Mouse (Mus musculus): ENCODE data around the gene Usp7. TPM values are rescaled to one million over a fixed set of nuclear protein-coding genes. Genes with fewer than 3 reads are reported as not detected.

Usp7 gene
- polyA plus RNA-seq, 1 experiment: not detected

- WGBS: 7% methylated on average over 3 of the region's 3 CpGs
- no peaks in the 10 kb centered on the region for H3K4me1 ChIP-seq (ENCODE audit: control insufficient read depth, insufficient read depth, low read length)
- TF ChIP-seq CTCF (IDR thresholded peaks at IDR 0.05; ENCODE audit: insufficient read depth, low read depth, low read length): no peak
- TF ChIP-seq POLR2A (IDR thresholded peaks at IDR 0.05; ENCODE audit: insufficient read depth, low read depth, low read length): no peak
- no peak overlapping the region for H3K27ac ChIP-seq (ENCODE audit: insufficient read depth, low read depth, low read length)
- H3K4me3 ChIP-seq (ENCODE audit: insufficient read depth, low read depth, low read length): no peak overlapping the region
Observed at GRCm38 (mm10) chr16:8794952-8795351, 2.8 kb upstream of the Usp7 start.

DNA sequence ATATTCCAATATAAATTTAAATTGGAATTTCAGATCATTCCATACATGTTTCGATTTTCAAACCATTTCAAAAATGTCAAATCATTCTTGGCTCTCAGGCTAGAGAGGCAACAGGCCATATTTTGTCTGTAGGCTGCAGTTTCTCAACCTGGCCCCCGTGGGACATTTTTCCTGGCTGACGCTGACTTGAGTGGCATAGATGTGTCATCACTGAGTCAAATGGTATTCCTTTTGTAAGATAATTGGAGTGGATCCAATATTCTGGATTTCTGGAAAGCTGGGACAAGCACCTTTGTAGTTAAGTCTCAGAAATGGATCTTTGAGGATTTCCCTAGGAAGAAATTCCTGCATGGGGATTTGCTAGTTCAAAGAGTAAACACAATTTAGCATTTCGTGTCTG, 1.2 kb downstream of the Usp7 start:
- TF ChIP-seq POLR2A (IDR thresholded peaks at IDR 0.05; ENCODE audit: insufficient read depth, low read depth, low read length) (no peak), CTCF (IDR thresholded peaks at IDR 0.05; ENCODE audit: insufficient read depth, low read depth, low read length) (no peak)
- Histone ChIP-seq H3K4me3 (ENCODE audit: insufficient read depth, low read depth, low read length) (no peak overlapping the region), H3K4me1 (ENCODE audit: control insufficient read depth, insufficient read depth, low read length) (peaks cover 3% of the 10 kb centered on the region; the same call in 1 of the 2 replicates), H3K27ac (ENCODE audit: insufficient read depth, low read depth, low read length) (no peak overlapping the region)
- WGBS: 96% methylated on average over 4 of the region's 4 CpGs

DNA sequence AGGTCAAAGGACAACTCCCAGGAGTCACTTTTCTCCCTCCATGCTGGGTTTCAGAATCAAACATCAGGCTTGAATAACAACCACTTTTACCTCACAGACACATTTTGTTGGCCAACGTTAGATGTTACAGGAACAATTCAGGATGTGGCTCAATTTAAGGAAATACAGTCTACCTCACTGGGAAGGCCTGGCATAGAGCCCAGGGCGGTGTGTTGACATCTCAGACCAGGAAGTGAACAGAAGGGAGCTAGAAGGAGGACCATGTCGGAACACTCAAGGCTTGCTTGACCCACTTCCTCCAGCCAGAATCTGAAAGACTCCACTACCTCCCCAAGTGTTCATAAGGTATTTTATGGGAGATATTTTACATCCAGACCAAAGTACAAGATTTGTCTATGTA, 7.4 kb downstream of the Usp7 start:
- no peak for TF ChIP-seq POLR2A (IDR thresholded peaks at IDR 0.05; ENCODE audit: insufficient read depth, low read depth, low read length)
- Histone ChIP-seq H3K4me1 (ENCODE audit: control insufficient read depth, insufficient read depth, low read length) (peaks cover 3% of the 10 kb centered on the region; the same call in 1 of the 2 replicates), H3K4me3 (ENCODE audit: insufficient read depth, low read depth, low read length) (no peak overlapping the region), H3K27ac (ENCODE audit: insufficient read depth, low read depth, low read length) (no peak overlapping the region)
- WGBS: 71% methylated on average over 3 of the region's 3 CpGs

- no peak for TF ChIP-seq POLR2A (IDR thresholded peaks at IDR 0.05; ENCODE audit: insufficient read depth, low read depth, low read length)
- WGBS: 87% methylated on average over 16 of the region's 16 CpGs
- Histone ChIP-seq H3K4me1 (ENCODE audit: control insufficient read depth, insufficient read depth, low read length) (no peaks in the 10 kb centered on the region), H3K4me3 (ENCODE audit: insufficient read depth, low read depth, low read length) (no peak overlapping the region), H3K27ac (ENCODE audit: insufficient read depth, low read depth, low read length) (no peak overlapping the region)
Observed at GRCm38 (mm10) chr16:8783198-8783913, 8.8 kb downstream of the Usp7 start.

- Histone ChIP-seq H3K4me1 (ENCODE audit: control insufficient read depth, insufficient read depth, low read length) (no peaks in the 10 kb centered on the region), H3K27ac (ENCODE audit: insufficient read depth, low read depth, low read length) (no peak overlapping the region), H3K4me3 (ENCODE audit: insufficient read depth, low read depth, low read length) (no peak overlapping the region)
- 93% methylated on average over 2 of the region's 2 CpGs for WGBS
- no peak for TF ChIP-seq POLR2A (IDR thresholded peaks at IDR 0.05; ENCODE audit: insufficient read depth, low read depth, low read length)
- TF ChIP-seq CTCF (IDR thresholded peaks at IDR 0.05; ENCODE audit: insufficient read depth, low read depth, low read length): no peak
Observed at GRCm38 (mm10) chr16:8781660-8782059, 10.4 kb downstream of the Usp7 start.

DNA sequence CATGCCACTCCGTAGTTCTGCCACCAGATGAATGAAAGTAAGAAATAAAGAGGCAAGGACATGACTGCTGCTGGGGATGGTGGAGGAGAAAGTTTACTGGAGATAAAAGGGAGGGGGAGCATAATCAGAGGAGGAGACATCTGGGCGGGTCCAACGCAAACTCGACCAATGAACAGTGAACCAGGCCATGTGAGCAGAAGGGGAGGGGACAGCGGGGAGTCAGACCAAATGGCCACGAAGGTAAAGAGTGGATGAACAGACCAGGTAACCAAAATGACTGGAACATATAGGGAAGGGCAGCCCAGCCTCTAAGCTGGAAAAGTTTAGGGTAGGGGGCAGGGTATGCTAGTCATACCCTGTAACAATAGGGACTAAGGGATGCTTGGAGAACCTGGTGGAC, 10.9 kb downstream of the Usp7 start:
- WGBS: 63% methylated on average over 6 of the region's 6 CpGs
- H3K4me3 ChIP-seq (ENCODE audit: insufficient read depth, low read depth, low read length): no peak overlapping the region
- no peak for TF ChIP-seq POLR2A (IDR thresholded peaks at IDR 0.05; ENCODE audit: insufficient read depth, low read depth, low read length)
- TF ChIP-seq CTCF (IDR thresholded peaks at IDR 0.05; ENCODE audit: insufficient read depth, low read depth, low read length): no peak
- no peak overlapping the region for H3K27ac ChIP-seq (ENCODE audit: insufficient read depth, low read depth, low read length)
- H3K4me1 ChIP-seq (ENCODE audit: control insufficient read depth, insufficient read depth, low read length): no peaks in the 10 kb centered on the region

- Histone ChIP-seq H3K4me3 (ENCODE audit: insufficient read depth, low read depth, low read length) (no peak overlapping the region), H3K4me1 (ENCODE audit: control insufficient read depth, insufficient read depth, low read length) (no peaks in the 10 kb centered on the region), H3K27ac (ENCODE audit: insufficient read depth, low read depth, low read length) (no peak overlapping the region)
- WGBS: 91% methylated on average over 3 of the region's 3 CpGs
- TF ChIP-seq CTCF (IDR thresholded peaks at IDR 0.05; ENCODE audit: insufficient read depth, low read depth, low read length): no peak
- TF ChIP-seq POLR2A (IDR thresholded peaks at IDR 0.05; ENCODE audit: insufficient read depth, low read depth, low read length): no peak
Observed at GRCm38 (mm10) chr16:8780187-8780586, 11.9 kb downstream of the Usp7 start.

DNA sequence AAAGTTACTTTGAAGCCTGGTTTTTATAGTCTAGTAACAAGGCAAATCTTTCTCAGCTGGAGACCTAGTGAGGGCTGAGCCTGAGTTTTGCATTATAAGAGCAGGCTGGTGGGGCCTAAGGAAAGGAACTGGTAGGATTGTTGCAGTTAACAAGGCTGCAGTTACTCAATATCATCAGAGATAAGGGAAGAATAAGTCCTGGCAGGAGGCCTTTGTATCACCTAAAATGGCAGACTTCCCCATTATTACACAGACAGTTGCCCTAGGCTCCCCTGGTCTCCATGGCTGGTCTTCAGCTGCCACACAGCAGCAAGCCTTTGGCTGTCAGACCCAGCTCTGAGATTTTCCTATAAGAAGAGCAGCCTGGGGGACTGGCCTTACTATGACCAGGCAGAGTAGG, 13.4 kb downstream of the Usp7 start:
- Histone ChIP-seq H3K27ac (ENCODE audit: insufficient read depth, low read depth, low read length) (no peak overlapping the region), H3K4me3 (ENCODE audit: insufficient read depth, low read depth, low read length) (no peak overlapping the region), H3K4me1 (ENCODE audit: control insufficient read depth, insufficient read depth, low read length) (no peaks in the 10 kb centered on the region)
- TF ChIP-seq CTCF (IDR thresholded peaks at IDR 0.05; ENCODE audit: insufficient read depth, low read depth, low read length): no peak
- TF ChIP-seq POLR2A (IDR thresholded peaks at IDR 0.05; ENCODE audit: insufficient read depth, low read depth, low read length): no peak

DNA sequence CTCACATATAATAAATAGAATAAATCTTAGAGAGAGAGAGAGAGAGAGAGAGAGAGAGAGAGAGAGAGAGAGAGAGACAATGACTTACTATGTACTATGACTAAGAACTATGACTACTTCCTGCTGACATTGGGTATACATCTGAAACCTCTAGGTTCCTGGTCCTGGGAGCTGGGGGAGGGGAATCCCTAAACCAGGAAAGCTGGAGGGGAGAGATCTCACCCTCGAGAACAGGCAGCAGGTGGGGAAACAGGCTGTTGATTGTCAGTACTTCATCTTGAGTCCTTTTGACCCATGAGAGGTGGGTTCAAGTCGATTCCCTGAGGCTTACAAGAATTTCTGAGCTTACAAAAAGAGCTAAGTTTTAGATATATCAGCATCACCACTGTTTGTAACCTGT, 14.9 kb downstream of the Usp7 start:
- no peak for TF ChIP-seq CTCF (IDR thresholded peaks at IDR 0.05; ENCODE audit: insufficient read depth, low read depth, low read length)
- TF ChIP-seq POLR2A (IDR thresholded peaks at IDR 0.05; ENCODE audit: insufficient read depth, low read depth, low read length): no peak
- no peak overlapping the region for H3K4me3 ChIP-seq (ENCODE audit: insufficient read depth, low read depth, low read length)
- H3K27ac ChIP-seq (ENCODE audit: insufficient read depth, low read depth, low read length): no peak overlapping the region
- 84% methylated on average over 2 of the region's 2 CpGs for WGBS
- no peaks in the 10 kb centered on the region for H3K4me1 ChIP-seq (ENCODE audit: control insufficient read depth, insufficient read depth, low read length)

- H3K4me1 ChIP-seq (ENCODE audit: control insufficient read depth, insufficient read depth, low read length): no peaks in the 10 kb centered on the region
- 91% methylated on average over 11 of the region's 11 CpGs for WGBS
- TF ChIP-seq CTCF (IDR thresholded peaks at IDR 0.05; ENCODE audit: insufficient read depth, low read depth, low read length) (no peak), POLR2A (IDR thresholded peaks at IDR 0.05; ENCODE audit: insufficient read depth, low read depth, low read length) (no peak)
- H3K27ac ChIP-seq (ENCODE audit: insufficient read depth, low read depth, low read length): no peak overlapping the region
- H3K4me3 ChIP-seq (ENCODE audit: insufficient read depth, low read depth, low read length): no peak overlapping the region
Observed at GRCm38 (mm10) chr16:8776634-8777033, 15.5 kb downstream of the Usp7 start.
